Mouse (Mus musculus) adrenal gland, postnatal 4 days (tissue): ENCODE results near the gene Slc7a10. TPM values are rescaled to one million over a fixed set of nuclear protein-coding genes. Genes with fewer than 3 reads are reported as not detected.

Source experiments
- DNase-seq, 2 experiments: peaks; one replicate each; pipeline ENCODE4 v3.0.0; 2021 to 2022; ENCODE audit warnings: low spot score in 2 of 2, mixed read lengths in 2 of 2
- long read RNA-seq, 2 experiments: library from polyadenylated mRNA; stranded (forward); transcript quantifications; one replicate each; pipeline ENCODE4 v2.0.0; 2021
- total RNA-seq, 2 experiments: library from RNA; stranded (reverse); gene quantifications; 2 replicates each; pipeline ENCODE4 v1.2.3; 2021

The Slc7a10 gene
- 1 to 10 TPM; 3.6 to 4.2 TPM for total RNA-seq
- long read RNA-seq, experiment 1, partial matches to known transcripts = 1 of 6 reads
- long read RNA-seq, experiment 1, other reads (novel, unspliced or antisense) = 2 of 6 reads
- long read RNA-seq, experiment 2, partial matches to known transcripts = 2 of 4 reads
- long read RNA-seq, experiment 2, other reads (novel, unspliced or antisense) = 0 of 4 reads

- DNase-seq = no peak
Measured at GRCm38 (mm10) chr7:35185889-35186569, at the start of gene Slc7a10. Gene Slc7a10 (plus strand): TSS chr7:35186385.

DNA sequence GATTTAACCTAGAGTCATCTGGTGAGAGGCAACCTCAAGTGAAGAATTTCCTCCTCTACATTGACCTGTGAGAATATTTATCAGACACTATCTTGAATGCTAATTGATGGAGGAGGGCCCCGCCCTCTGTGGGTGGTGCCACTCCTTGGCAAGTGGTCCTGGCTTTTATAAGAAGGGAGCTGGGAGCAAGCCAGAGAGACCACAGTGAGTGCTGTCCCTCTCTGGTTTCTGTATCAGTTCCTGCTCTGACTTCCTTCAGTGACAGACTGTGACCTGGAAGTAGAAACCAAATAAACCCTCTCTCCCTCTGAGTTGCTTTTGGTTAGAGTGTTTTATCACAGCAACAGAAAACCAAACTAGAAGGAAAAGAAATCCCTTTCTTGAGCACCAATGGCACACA is 48.7 kb upstream of the Slc7a10 start:
- no peak for DNase-seq

GRCm38 (mm10) chr7:35138481-35138880 is 47.7 kb upstream of the Slc7a10 start:
- no peak for DNase-seq

- no peak for DNase-seq
Measured at GRCm38 (mm10) chr7:35139880-35140279, 46.3 kb upstream of the Slc7a10 start.

GRCm38 (mm10) chr7:35141519-35141918 is 44.7 kb upstream of the Slc7a10 start:
- no peak for DNase-seq

- no peak for DNase-seq
Measured at GRCm38 (mm10) chr7:35142522-35142921, 43.7 kb upstream of the Slc7a10 start.

- DNase-seq = no peak
Measured at GRCm38 (mm10) chr7:35143864-35144618, 42.1 kb upstream of the Slc7a10 start.

DNA sequence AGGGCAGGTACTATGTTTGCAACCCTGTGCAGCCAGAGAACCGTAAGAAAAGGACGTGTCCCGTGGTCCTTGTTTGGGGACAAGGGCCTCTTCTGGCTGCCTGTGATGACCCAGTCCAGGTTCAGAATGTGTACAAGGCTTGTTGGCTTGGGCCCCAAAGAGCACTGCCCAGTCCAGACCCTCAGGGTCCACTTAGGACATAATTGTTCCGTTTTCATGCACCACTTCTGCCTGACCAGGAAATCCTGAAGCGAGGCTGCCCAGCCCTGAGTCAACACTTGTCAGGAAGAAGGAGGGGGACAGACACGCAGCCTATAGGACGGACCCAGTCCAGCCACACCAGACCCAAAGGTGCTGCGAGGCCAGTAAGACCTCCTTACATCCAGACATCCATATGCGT is 41.1 kb upstream of the Slc7a10 start:
- DNase-seq = no peak

GRCm38 (mm10) chr7:35146269-35146668 is 39.9 kb upstream of the Slc7a10 start:
- DNase-seq = no peak

- DNase-seq = no peak
Measured at GRCm38 (mm10) chr7:35149616-35150433, 36.4 kb upstream of the Slc7a10 start.

- DNase-seq = no peak
Measured at GRCm38 (mm10) chr7:35150860-35151259, 35.3 kb upstream of the Slc7a10 start.

DNA sequence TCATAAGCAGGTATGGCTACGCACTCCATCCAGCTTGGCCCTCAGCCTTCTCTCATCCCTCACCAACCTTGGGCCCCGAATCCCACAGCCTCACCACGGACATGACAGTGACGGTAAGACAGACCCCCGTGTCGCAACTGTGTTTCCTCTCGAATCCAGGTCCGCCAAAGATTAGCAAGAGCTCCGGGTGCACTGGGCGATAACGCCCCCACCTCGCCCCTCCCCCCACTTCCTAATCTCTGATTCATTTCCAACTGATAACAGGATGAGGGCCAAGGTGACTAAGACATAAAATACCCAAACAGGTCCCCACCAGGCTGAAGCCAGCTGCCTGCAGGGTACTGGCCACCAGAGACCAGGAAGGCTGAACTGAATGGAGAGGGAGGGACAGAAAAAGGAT is 31.7 kb upstream of the Slc7a10 start:
- DNase-seq = no peak

DNA sequence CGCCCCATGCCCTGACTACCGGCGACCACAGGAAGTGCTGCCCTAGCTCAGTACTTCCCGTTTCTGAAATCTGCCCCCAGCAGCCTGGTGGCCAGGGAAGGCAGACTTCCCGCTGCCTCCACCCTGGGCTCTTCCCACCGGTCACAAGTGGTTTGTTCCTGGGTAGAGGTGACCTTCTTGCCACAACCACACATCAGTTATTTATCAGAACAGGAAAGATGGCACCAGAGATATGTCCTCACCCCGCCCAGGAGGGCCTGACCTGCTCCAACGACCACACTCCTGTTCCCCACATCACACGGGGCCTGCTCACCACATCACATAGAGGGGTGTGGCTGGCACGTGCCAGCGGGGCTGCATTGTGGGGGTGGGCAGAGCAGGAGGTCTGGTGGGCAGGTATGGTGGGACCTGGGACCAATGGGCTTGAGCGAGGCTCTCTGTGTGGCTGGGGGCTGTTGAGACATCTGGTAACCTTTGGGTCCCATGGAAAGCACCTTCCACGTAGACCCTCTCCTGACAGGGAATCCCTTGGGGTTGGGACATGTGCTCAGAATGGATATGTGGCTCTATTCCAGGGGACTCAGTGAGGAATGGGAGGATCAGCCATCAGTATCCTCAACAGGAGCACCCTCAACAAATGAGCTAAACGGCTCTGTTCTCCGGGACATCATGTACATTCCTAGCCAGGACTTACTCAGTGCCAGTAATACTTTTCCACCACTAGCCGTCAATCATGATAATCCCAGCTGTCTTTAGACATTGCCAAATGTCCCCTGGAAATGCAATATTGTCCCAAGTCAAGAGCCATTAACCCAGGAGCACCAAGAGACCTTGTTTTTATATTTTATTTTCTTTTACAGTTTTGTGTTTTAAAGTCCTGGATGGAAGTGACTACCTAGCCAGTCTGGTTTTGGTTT is 29.4 kb upstream of the Slc7a10 start:
- DNase-seq = no peak

- no peak for DNase-seq
Measured at GRCm38 (mm10) chr7:35157512-35157911, 28.7 kb upstream of the Slc7a10 start.

DNA sequence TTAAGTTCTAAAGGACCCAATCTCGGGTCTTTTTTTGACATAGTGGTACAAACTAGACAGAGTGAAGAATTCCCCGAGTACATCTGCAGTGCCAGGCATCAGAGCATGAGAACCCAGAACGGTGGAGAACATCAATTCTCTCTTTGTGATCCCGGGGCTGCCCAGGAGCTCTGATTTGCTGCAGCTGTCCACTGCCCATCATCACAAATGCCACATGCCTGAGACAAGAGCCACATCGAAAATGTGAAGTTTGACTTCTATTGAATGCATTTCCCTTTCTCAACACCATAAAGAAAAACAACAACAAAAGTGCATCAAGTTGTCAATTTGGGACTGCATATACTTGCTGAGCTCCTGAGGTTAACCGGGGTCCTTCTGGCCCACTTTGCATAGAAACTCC is 23.7 kb upstream of the Slc7a10 start:
- no peak for DNase-seq

DNA sequence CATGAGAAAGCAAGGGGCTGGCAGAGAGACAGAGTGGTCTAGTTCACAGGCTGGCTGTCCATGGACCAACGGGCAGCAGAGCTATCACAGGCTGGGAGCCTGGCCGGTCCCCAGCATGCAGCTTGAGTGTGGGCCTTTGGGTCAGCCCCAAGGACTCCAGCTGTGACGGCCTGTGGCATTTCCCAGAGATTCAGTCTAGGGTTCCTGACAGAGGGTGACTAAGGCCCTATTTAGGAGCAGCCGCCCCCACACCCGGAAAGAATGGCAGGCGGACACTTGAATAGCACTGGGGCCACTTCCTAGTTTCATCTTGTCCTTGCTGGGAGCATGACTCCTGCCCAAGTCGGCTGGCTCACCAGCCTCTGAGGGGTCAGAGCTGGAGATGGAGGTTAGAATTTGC is 22.6 kb upstream of the Slc7a10 start:
- no peak for DNase-seq

DNA sequence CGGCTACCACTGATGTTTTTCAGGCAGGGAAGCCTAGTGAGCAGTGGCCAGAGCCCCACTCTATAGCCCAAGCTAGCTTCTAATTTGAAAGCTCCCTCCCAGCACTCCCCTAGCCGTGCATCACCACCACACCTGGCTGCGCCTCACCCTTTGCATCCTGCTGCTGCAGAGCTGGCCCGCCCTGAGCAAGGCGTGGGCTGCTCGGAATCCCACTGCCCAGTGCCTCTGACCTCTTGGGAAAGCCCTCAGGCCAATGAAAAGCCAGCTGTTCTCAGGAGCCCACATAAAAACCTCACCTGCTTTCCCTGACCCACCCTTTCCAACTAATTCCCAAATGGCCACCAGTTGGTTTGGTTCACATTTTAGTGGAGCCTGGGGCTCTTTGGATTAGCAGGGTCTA is 22.1 kb upstream of the Slc7a10 start:
- DNase-seq = no peak

- DNase-seq = no peak
Measured at GRCm38 (mm10) chr7:35166988-35167387, 19.2 kb upstream of the Slc7a10 start.

DNA sequence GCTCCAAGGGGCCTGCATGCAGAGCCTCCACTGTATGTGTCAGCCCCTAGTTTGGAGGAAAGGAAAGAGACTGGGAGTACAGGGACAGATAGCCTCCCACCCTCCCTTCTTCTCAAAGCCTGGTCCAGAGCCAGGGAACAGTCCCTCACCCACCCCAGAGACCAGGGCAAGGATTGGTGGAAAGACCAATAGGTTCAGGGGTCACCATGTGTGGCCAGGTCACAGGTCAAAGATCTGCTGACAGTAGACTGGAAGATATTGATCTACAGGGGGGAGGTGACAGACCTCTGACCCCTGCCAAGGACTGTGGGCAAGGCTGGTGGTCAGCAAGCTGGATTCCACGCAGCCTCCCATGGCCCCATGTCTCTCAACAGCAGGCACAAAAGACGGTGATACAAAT is 18.3 kb upstream of the Slc7a10 start:
- DNase-seq = no peak

DNA sequence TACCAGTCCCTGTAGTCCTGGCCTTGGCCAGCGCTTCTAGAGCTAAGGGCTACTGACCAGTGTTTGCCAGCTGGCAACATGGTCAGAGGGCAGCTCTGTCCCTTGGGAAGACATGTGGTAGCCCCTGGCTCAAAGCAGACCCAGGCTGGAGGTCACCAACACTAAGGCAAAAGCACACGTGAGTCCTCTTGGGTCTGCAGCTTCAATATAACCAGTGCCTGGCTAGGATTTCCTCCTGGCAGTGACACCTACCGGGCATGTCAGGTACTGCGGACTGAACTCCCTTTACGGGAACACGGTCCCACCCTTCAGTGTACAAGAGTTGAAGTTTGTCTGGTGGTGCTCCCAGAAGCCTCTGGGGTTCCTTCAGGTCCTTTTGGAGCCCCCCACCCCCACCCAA is 16.8 kb upstream of the Slc7a10 start:
- peak; percentile 71 to 75 for DNase-seq
